Mouse (Mus musculus): Measurements from ENCODE around the gene Sptbn2. TPM values are rescaled to one million over a fixed set of nuclear protein-coding genes. Genes with fewer than 3 reads are reported as not detected.

Gene Sptbn2
- polyA plus RNA-seq, 1 experiment from 2014 or later, result 18.7 TPM

DNA sequence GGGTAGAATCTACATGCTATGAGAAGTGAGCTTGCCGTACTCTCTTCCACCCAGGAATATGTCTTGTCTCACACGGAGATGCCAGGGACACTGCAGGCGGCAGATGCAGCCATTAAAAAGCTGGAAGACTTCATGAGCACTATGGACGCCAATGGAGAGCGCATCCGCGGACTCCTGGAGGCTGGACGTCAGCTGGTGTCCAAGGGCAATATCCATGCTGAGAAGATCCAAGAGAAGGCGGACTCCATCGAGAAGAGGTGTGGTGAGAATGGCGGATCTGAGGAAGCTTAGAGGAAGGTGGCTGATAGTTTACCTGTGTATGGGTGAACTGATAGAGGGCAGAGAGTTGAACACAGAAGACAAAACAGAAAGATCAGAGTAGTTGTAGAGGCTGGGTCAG, 28.1 kb downstream of the Sptbn2 start:
- 89% methylated on average over 11 of the region's 11 CpGs for WGBS
- Histone ChIP-seq H3K27ac (ENCODE audit: low read depth, low read length) (no peak overlapping the region), H3K4me2 (replicated peaks; ENCODE audit: low read depth, low read length) (no peak overlapping the region), H3K9ac (ENCODE audit: low read depth, low read length) (no peak overlapping the region), H3K36me3 (ENCODE audit: control insufficient read depth, insufficient read depth, low read length) (peaks cover 9% of the 10 kb centered on the region; the same call in 1 of the 2 replicates), H3K4me3 (ENCODE audit: low read depth, low read length) (no peak overlapping the region), H3K4me1 (replicated peaks; ENCODE audit: control insufficient read depth, insufficient read depth, low read length) (no peaks in the 10 kb centered on the region), H3K27me3 (ENCODE audit: control insufficient read depth, insufficient read depth, low read length) (no peaks in the 10 kb centered on the region), H3K9me3 (ENCODE audit: control insufficient read depth, low read length) (no peaks in the 10 kb centered on the region)
- no peak for ATAC-seq (ENCODE audit: low FRiP score)
- DNase-seq (ENCODE audit: low spot score), result no peak

DNA sequence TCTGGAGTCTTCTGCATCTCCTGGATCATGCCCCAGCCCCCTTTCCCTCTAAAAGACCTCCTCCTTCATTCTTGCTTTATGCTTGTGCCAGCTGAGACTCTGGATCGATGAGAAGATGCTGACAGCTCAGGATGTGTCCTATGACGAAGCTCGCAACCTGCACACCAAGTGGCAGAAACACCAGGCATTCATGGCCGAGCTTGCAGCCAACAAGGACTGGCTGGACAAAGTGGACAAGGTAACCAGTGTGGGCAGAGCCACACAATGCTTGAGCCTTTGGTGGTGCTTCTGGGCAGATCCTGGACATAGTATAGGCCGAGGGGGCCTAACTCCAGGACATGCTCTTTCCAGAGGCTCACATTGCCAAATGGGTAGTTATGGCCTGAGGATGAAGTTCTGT, 28.8 kb downstream of the Sptbn2 start:
- Histone ChIP-seq H3K4me3 (ENCODE audit: low read depth, low read length) (no peak overlapping the region), H3K4me2 (replicated peaks; ENCODE audit: low read depth, low read length) (no peak overlapping the region), H3K9ac (ENCODE audit: low read depth, low read length) (no peak overlapping the region), H3K36me3 (ENCODE audit: control insufficient read depth, insufficient read depth, low read length) (peaks cover 7% of the 10 kb centered on the region; the same call in 1 of the 2 replicates), H3K27ac (ENCODE audit: low read depth, low read length) (no peak overlapping the region), H3K9me3 (ENCODE audit: control insufficient read depth, low read length) (no peaks in the 10 kb centered on the region), H3K27me3 (ENCODE audit: control insufficient read depth, insufficient read depth, low read length) (no peaks in the 10 kb centered on the region), H3K4me1 (replicated peaks; ENCODE audit: control insufficient read depth, insufficient read depth, low read length) (no peaks in the 10 kb centered on the region)
- no peak for ATAC-seq (ENCODE audit: low FRiP score)
- DNase-seq (ENCODE audit: low spot score), result no peak
- WGBS, result 91% methylated on average over 5 of the region's 5 CpGs

DNA sequence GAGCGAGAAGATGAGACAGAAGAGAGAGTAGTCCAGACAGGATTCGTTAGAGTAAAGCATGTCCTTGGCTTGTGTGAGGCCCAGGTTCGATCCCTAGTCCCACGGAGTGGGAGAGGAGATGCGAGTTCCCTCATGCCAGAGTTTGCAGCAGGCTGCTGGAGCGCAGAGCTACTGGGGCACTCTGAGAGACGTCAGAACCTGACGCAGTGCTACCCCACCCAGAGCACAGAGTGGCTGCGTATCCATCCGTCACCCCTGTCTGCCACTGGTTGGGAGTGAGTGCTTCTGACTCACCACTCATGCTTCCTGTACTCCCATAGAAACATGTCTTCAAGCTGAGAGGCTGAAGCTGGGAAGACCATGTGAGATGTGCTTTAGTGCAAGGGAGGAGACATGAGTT, 30.5 kb downstream of the Sptbn2 start:
- no peak for DNase-seq (ENCODE audit: low spot score)
- Histone ChIP-seq H3K4me1 (replicated peaks; ENCODE audit: control insufficient read depth, insufficient read depth, low read length) (no peaks in the 10 kb centered on the region), H3K27me3 (ENCODE audit: control insufficient read depth, insufficient read depth, low read length) (no peaks in the 10 kb centered on the region), H3K4me3 (ENCODE audit: low read depth, low read length) (no peak overlapping the region), H3K36me3 (ENCODE audit: control insufficient read depth, insufficient read depth, low read length) (peaks cover 8% of the 10 kb centered on the region), H3K4me2 (replicated peaks; ENCODE audit: low read depth, low read length) (no peak overlapping the region), H3K27ac (ENCODE audit: low read depth, low read length) (no peak overlapping the region), H3K9ac (ENCODE audit: low read depth, low read length) (no peak overlapping the region), H3K9me3 (ENCODE audit: control insufficient read depth, low read length) (no peaks in the 10 kb centered on the region)
- 78% methylated on average over 10 of the region's 10 CpGs for WGBS
- no peak for ATAC-seq (ENCODE audit: low FRiP score)

GRCm38 (mm10) chr19:4742229-4742628, 31.3 kb downstream of the Sptbn2 start:
- Histone ChIP-seq H3K4me1 (replicated peaks; ENCODE audit: control insufficient read depth, insufficient read depth, low read length) (no peaks in the 10 kb centered on the region), H3K27me3 (ENCODE audit: control insufficient read depth, insufficient read depth, low read length) (no peaks in the 10 kb centered on the region), H3K4me3 (ENCODE audit: low read depth, low read length) (no peak overlapping the region), H3K9ac (ENCODE audit: low read depth, low read length) (no peak overlapping the region), H3K27ac (ENCODE audit: low read depth, low read length) (no peak overlapping the region), H3K36me3 (ENCODE audit: control insufficient read depth, insufficient read depth, low read length) (peaks cover 14% of the 10 kb centered on the region), H3K4me2 (replicated peaks; ENCODE audit: low read depth, low read length) (no peak overlapping the region), H3K9me3 (ENCODE audit: control insufficient read depth, low read length) (no peaks in the 10 kb centered on the region)
- WGBS, result 94% methylated on average over 6 of the region's 6 CpGs
- ATAC-seq (ENCODE audit: low FRiP score) (no peak), DNase-seq (ENCODE audit: low spot score) (no peak)

DNA sequence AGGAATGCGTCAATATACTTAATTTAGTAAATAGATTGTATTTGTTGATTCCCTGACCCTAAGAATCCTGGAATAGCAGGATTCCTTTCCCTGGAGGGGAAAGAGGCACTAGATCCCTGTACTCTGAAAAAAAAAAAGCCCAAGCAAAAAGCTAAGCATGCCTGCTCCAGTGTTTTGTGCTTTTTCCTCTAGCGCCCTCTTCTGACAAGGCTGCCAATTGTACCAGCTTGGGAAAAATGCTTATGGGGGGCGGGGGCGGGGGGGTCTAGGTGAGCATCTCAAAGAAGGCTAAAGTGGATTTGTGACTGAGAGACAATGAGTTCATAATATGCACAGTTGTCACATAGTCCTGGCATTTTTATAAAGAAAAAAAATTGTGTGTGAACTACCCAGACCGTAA, 32.6 kb downstream of the Sptbn2 start:
- DNase-seq (ENCODE audit: low spot score) (peak; percentile 70), ATAC-seq (ENCODE audit: low FRiP score) (no peak)
- H3K9me3 ChIP-seq (ENCODE audit: control insufficient read depth, low read length), result no peaks in the 10 kb centered on the region
- no peaks in the 10 kb centered on the region for H3K4me1 ChIP-seq (replicated peaks; ENCODE audit: control insufficient read depth, insufficient read depth, low read length)
- H3K9ac ChIP-seq (ENCODE audit: low read depth, low read length), result no peak overlapping the region
- no peak overlapping the region for H3K4me2 ChIP-seq (replicated peaks; ENCODE audit: low read depth, low read length)
- 41% methylated on average over 5 of the region's 5 CpGs for whole genome bisulfite sequencing
- H3K4me3 ChIP-seq (ENCODE audit: low read depth, low read length), result no peak overlapping the region
- no peaks in the 10 kb centered on the region for H3K27me3 ChIP-seq (ENCODE audit: control insufficient read depth, insufficient read depth, low read length)
- H3K27ac ChIP-seq (ENCODE audit: low read depth, low read length), result no peak overlapping the region
- peaks cover 8% of the 10 kb centered on the region for H3K36me3 ChIP-seq (ENCODE audit: control insufficient read depth, insufficient read depth, low read length)

GRCm38 (mm10) chr19:4744026-4744425, 33.1 kb downstream of the Sptbn2 start:
- no peak overlapping the region for H3K4me3 ChIP-seq (ENCODE audit: low read depth, low read length)
- peaks cover 8% of the 10 kb centered on the region for H3K36me3 ChIP-seq (ENCODE audit: control insufficient read depth, insufficient read depth, low read length)
- no peaks in the 10 kb centered on the region for H3K27me3 ChIP-seq (ENCODE audit: control insufficient read depth, insufficient read depth, low read length)
- H3K4me1 ChIP-seq (replicated peaks; ENCODE audit: control insufficient read depth, insufficient read depth, low read length), result no peaks in the 10 kb centered on the region
- H3K27ac ChIP-seq (ENCODE audit: low read depth, low read length), result no peak overlapping the region
- no peak for ATAC-seq (ENCODE audit: low FRiP score)
- H3K9ac ChIP-seq (ENCODE audit: low read depth, low read length), result no peak overlapping the region
- H3K9me3 ChIP-seq (ENCODE audit: control insufficient read depth, low read length), result no peaks in the 10 kb centered on the region
- H3K4me2 ChIP-seq (replicated peaks; ENCODE audit: low read depth, low read length), result no peak overlapping the region
- no peak for DNase-seq (ENCODE audit: low spot score)
- WGBS, result 86% methylated on average over 14 of the region's 14 CpGs

DNA sequence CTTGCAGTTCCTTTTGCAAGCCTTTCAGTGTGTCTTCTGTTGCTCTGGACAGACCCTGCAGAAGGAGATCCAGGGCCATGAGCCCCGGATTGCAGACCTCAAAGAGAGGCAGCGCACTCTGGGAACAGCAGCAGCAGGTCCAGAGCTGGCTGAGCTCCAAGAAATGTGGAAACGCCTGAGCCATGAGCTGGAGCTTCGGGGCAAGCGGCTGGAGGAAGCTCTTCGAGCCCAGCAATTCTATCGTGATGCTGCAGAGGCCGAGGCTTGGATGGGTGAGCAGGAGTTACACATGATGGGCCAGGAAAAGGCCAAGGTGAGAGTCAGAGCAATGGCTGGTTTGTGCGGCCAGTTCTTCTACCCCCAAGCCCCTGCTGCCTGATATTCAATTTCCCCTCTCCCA, 34.1 kb downstream of the Sptbn2 start:
- Histone ChIP-seq H3K4me3 (ENCODE audit: low read depth, low read length) (no peak overlapping the region), H3K4me1 (replicated peaks; ENCODE audit: control insufficient read depth, insufficient read depth, low read length) (no peaks in the 10 kb centered on the region), H3K27me3 (ENCODE audit: control insufficient read depth, insufficient read depth, low read length) (no peaks in the 10 kb centered on the region), H3K9me3 (ENCODE audit: control insufficient read depth, low read length) (no peaks in the 10 kb centered on the region), H3K9ac (ENCODE audit: low read depth, low read length) (no peak overlapping the region), H3K27ac (ENCODE audit: low read depth, low read length) (no peak overlapping the region; the same call in 1 of the 2 replicates), H3K4me2 (replicated peaks; ENCODE audit: low read depth, low read length) (no peak overlapping the region), H3K36me3 (ENCODE audit: control insufficient read depth, insufficient read depth, low read length) (peaks cover 8% of the 10 kb centered on the region)
- 87% methylated on average over 9 of the region's 9 CpGs for WGBS
- no peak for ATAC-seq (ENCODE audit: low FRiP score)
- no peak for DNase-seq (ENCODE audit: low spot score)

DNA sequence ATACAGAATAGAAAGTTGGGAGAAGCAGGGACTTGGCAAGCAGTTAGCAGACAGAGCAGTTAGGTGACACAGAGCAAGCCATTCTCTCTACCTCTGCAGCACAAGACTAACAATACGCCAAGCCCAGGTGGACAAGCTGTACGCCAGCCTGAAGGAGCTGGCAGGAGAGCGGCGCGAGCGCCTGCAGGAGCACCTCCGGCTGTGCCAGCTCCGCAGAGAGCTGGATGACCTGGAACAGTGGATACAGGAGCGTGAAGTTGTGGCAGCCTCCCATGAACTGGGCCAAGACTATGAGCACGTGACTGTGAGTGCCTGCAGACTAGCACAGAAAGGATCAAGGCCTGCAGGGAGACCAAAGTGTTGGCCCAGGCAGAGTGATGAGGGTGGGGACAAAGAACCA, 34.7 kb downstream of the Sptbn2 start:
- H3K27me3 ChIP-seq (ENCODE audit: control insufficient read depth, insufficient read depth, low read length), result no peaks in the 10 kb centered on the region
- 90% methylated on average over 10 of the region's 10 CpGs for WGBS

DNA sequence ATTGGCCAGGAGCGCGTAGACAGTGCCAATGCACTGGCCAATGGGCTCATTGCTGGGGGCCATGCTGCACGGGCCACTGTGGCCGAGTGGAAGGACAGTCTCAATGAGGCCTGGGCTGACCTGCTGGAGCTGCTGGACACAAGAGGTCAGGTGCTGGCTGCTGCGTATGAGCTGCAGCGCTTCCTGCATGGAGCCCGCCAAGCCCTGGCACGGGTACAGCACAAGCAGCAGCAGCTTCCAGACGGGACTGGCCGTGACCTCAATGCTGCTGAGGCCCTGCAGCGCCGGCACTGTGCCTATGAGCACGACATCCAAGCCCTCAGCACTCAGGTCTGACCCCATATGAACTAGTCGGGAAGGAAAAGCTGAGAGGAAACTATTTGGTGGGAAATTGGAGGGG, 35.6 kb downstream of the Sptbn2 start:
- no peak for DNase-seq (ENCODE audit: low spot score)
- H3K27ac ChIP-seq (ENCODE audit: low read depth, low read length), result no peak overlapping the region

More for the DNA sequence above, 34.7 kb downstream of the Sptbn2 start:
- H3K4me3 ChIP-seq (ENCODE audit: low read depth, low read length), result no peak overlapping the region
- H3K9ac ChIP-seq (ENCODE audit: low read depth, low read length), result no peak overlapping the region
- DNase-seq (ENCODE audit: low spot score) (no peak), ATAC-seq (ENCODE audit: low FRiP score) (no peak)
- peaks cover 8% of the 10 kb centered on the region for H3K36me3 ChIP-seq (ENCODE audit: control insufficient read depth, insufficient read depth, low read length)
- H3K27ac ChIP-seq (ENCODE audit: low read depth, low read length), result no peak overlapping the region
- no peaks in the 10 kb centered on the region for H3K4me1 ChIP-seq (replicated peaks; ENCODE audit: control insufficient read depth, insufficient read depth, low read length)
- H3K4me2 ChIP-seq (replicated peaks; ENCODE audit: low read depth, low read length), result no peak overlapping the region
- H3K9me3 ChIP-seq (ENCODE audit: control insufficient read depth, low read length), result no peaks in the 10 kb centered on the region

More for the DNA sequence above, 35.6 kb downstream of the Sptbn2 start:
- WGBS, result 87% methylated on average over 14 of the region's 14 CpGs
- Histone ChIP-seq H3K9ac (ENCODE audit: low read depth, low read length) (no peak overlapping the region), H3K9me3 (ENCODE audit: control insufficient read depth, low read length) (no peaks in the 10 kb centered on the region), H3K4me2 (replicated peaks; ENCODE audit: low read depth, low read length) (no peak overlapping the region), H3K27me3 (ENCODE audit: control insufficient read depth, insufficient read depth, low read length) (no peaks in the 10 kb centered on the region), H3K36me3 (ENCODE audit: control insufficient read depth, insufficient read depth, low read length) (peaks cover 8% of the 10 kb centered on the region), H3K4me3 (ENCODE audit: low read depth, low read length) (no peak overlapping the region), H3K4me1 (replicated peaks; ENCODE audit: control insufficient read depth, insufficient read depth, low read length) (no peaks in the 10 kb centered on the region)
- ATAC-seq (ENCODE audit: low FRiP score), result no peak
